ENCODE assay signal across 10 mouse cellular contexts in genomic region chr7:97679239-97679638, GRCm38 (mm10). TPM values are rescaled to one million over a fixed set of nuclear protein-coding genes. Genes with fewer than 3 reads are reported as not detected.
DNase-seq lines count a peak whose midpoint lies in the region; TF ChIP-seq lines count a peak whose summit lies in the region.
"Had no signal": no experiment of that assay in that cellular context is flagged by ENCODE, and none has a peak within 500 bp of the region (broad histone marks: within the 10 kb centered on the region; RNA-seq: fewer than 3 reads in every experiment).

No protein-coding gene starts in this region.

- H3K4me1 ChIP-seq in heart, adult 2 months (ENCODE audit: control insufficient read depth, insufficient read depth, low read length), result no peaks in the 10 kb centered on the region

- WGBS in heart, adult 2 months, result 18% methylated on average over 1 of the region's 1 CpGs

- no peak overlapping the region for H3K9ac ChIP-seq in heart, adult 2 months (ENCODE audit: low read depth, low read length)

- no peaks in the 10 kb centered on the region for H3K27me3 ChIP-seq in heart, adult 2 months (ENCODE audit: control insufficient read depth, insufficient read depth, low read length)
- no peaks in the 10 kb centered on the region for H3K27me3 ChIP-seq in splenic B cell, adult 2 months (ENCODE audit: control insufficient read depth, insufficient read depth, low read length, poor library complexity, severe bottlenecking)

- no peaks in the 10 kb centered on the region for H3K36me3 ChIP-seq in heart, adult 2 months (ENCODE audit: control insufficient read depth, insufficient read depth, low read length)
- H3K36me3 ChIP-seq in splenic B cell, adult 2 months (ENCODE audit: control insufficient read depth, insufficient read depth, low read length, poor library complexity, severe bottlenecking), result peaks cover 9% of the 10 kb centered on the region

- intact Hi-C loops in heart, adult 2 months (cut with DNase I), result loop anchor here (2.0 to 5.0 kb wide), 2 partner anchors 102 to 254 kb away; partner anchors contain the start of genes Aamdc and Rsf1

- TF ChIP-seq POLR2A in heart, adult 2 months (IDR thresholded peaks at IDR 0.05; ENCODE audit: insufficient read depth, low read depth, low read length), result no peak

- peak; percentile 83 for TF ChIP-seq CTCF in heart, adult 2 months (IDR thresholded peaks at IDR 0.05)

- H3K79me2 ChIP-seq in heart, adult 2 months (replicated peaks; ENCODE audit: control insufficient read depth, insufficient read depth, low read length), result no peaks in the 10 kb centered on the region

- H3K27ac ChIP-seq in heart, adult 2 months, result no peak overlapping the region
- H3K27ac ChIP-seq: macrophage had no signal

- no peak for TF ChIP-seq EP300 in heart, adult 2 months (IDR thresholded peaks at IDR 0.05; ENCODE audit: insufficient read depth, low read depth, low read length)

- no peak overlapping the region for H3K4me3 ChIP-seq in heart, adult 2 months

- DNase-seq in heart, adult 2 months, result no peak
- DNase-seq in heart, adult 9 months (ENCODE audit: low spot score in 2 of 2), result no peak
- peak; percentile 37 for DNase-seq in lung, postnatal 25 days (ENCODE audit: low spot score)
- no peak for DNase-seq in lung, postnatal 4 days
- DNase-seq in c-Kit-positive CD71-positive TER-119-positive erythroid progenitor cells, embryonic 14.5 days (ENCODE audit: low spot score), result peak; percentile 47
- DNase-seq in splenic B cell, adult 2 months (ENCODE audit: low read depth, low spot score), result peak; percentile 65
- no peak for DNase-seq in adrenal gland, adult 2 months
- no peak for DNase-seq in spleen, postnatal 4 days (ENCODE audit: low spot score in 2 of 2)
- DNase-seq: kidney, postnatal 14 days had no signal

RNA-seq across cellular contexts. Expression of gene Clns1a, which starts 17.2 kb away (rescaled TPM):
- 10 to 100 TPM; 25.9 to 29.8 TPM for total RNA-seq in heart, adult 2 months (2021)
- polyA plus RNA-seq in heart, adult 2 months (2012; rRNA removed), result 18.9 and 35.9 TPM in 2 replicates
- 10 to 100 TPM; 43.5 to 67.2 TPM for total RNA-seq in adrenal gland, adult 2 months (2021)
- polyA plus RNA-seq in adrenal gland, adult 2 months (2012; rRNA removed), result 36.4 and 45.4 TPM in 2 replicates

RNA-seq across cellular contexts. Expression of gene Aqp11, which starts 58.9 kb away (rescaled TPM):
- 1 to 10 TPM in 1 of 2 experiments, under 1 TPM in 1; 0.91 to 1.6 TPM for total RNA-seq in heart, adult 2 months (2021)
- 2.6 and 3.0 TPM in 2 replicates for polyA plus RNA-seq in heart, adult 2 months (2012; rRNA removed)
- total RNA-seq in adrenal gland, adult 2 months (2021), result 1 to 10 TPM; 2.8 to 5.3 TPM
- polyA plus RNA-seq in adrenal gland, adult 2 months (2012; rRNA removed), result 5.5 and 8.1 TPM in 2 replicates

Comparison
In these comparisons a context has a peak if more than half of its experiments do, and no peak if none do; other contexts are left out.
1. DNase-seq: peak in lung, postnatal 25 days (single experiment), c-Kit-positive CD71-positive TER-119-positive erythroid progenitor cells, embryonic 14.5 days (single experiment) and splenic B cell, adult 2 months (single experiment); none in heart, adult 2 months (0 of 2), heart, adult 9 months (0 of 2), lung, postnatal 4 days (0 of 2), adrenal gland, adult 2 months (single experiment) and spleen, postnatal 4 days (0 of 2).